Mouse (Mus musculus) embryonic facial prominence, embryonic 11.5 days (tissue): ENCODE results near the gene Hip1r. TPM values are rescaled to one million over a fixed set of nuclear protein-coding genes. Genes with fewer than 3 reads are reported as not detected.

Experiments
- ATAC-seq: fragments of 200-750 bp; cut with Nextera tagmentation; replicated peaks from 2 replicates; pipeline ENCODE4 v1.8.0; 2017; ENCODE audit warnings: low read depth; ENCODE audit not compliant: insufficient number of reproducible peaks, low FRiP score, low TSS enrichment
- DNase-seq: peaks from one replicate; pipeline ENCODE4 v3.0.0-alpha.2; 2015; ENCODE audit warnings: low spot score
- H3K27ac ChIP-seq: fragments of 300-500 bp; sonication (generic); replicated peaks from 2 replicates; pipeline ENCODE4 v1.5.1; 2014; ENCODE audit warnings: mild to moderate bottlenecking, low read depth, low read length, control low read depth
- H3K27me3 ChIP-seq: fragments of 300-500 bp; sonication (generic); 2 replicates; pipeline ENCODE4 v1.6.1; 2014; ENCODE audit warnings: mild to moderate bottlenecking, low read length, moderate library complexity, mixed read lengths; ENCODE audit not compliant: control insufficient read depth, insufficient read depth
- H3K36me3 ChIP-seq: fragments of 300-500 bp; sonication (generic); replicated peaks from 2 replicates; pipeline ENCODE4 v1.6.1; 2014; ENCODE audit warnings: low read depth, mild to moderate bottlenecking, low read length, moderate library complexity, mixed read lengths; ENCODE audit not compliant: control insufficient read depth, insufficient read depth
- H3K4me1 ChIP-seq: fragments of 300-500 bp; sonication (generic); 2 replicates; pipeline ENCODE4 v1.6.1; 2014; ENCODE audit warnings: low read length, mixed read lengths; ENCODE audit not compliant: control insufficient read depth, insufficient read depth
- H3K4me2 ChIP-seq: fragments of 300-500 bp; sonication (generic); 2 replicates; pipeline ENCODE4 v1.6.1; 2014; ENCODE audit warnings: low read depth, mild to moderate bottlenecking, control low read depth, low read length, moderate library complexity
- H3K4me3 ChIP-seq: fragments of 300-500 bp; sonication (generic); 2 replicates; pipeline ENCODE4 v1.5.1; 2014; ENCODE audit warnings: low read depth, low read length, control low read depth
- H3K9ac ChIP-seq: fragments of 300-500 bp; sonication (generic); replicated peaks from 2 replicates; pipeline ENCODE4 v1.6.1; 2014; ENCODE audit warnings: mild to moderate bottlenecking, control low read depth, low read length
- H3K9me3 ChIP-seq: fragments of 300-500 bp; sonication (generic); replicated peaks from 2 replicates; pipeline ENCODE4 v1.6.1; 2016; ENCODE audit warnings: mild to moderate bottlenecking, low read length, inconsistent platforms, mixed read lengths; ENCODE audit not compliant: control insufficient read depth
- WGBS: fragments of 180-500 bp; shearing (Covaris S2); extraction: QIAGEN DNeasy Blood & Tissue Kit; methylation state at CpG from one replicate; pipeline ENCODE4 v1.1.7; 2014; 5-methylcytosine and 5-hydroxymethylcytosine counted together
- polyA plus RNA-seq: library from polyadenylated mRNA; unstranded; fragments of >200 nt; fragmentation: Nextera tagmentation; extraction: Ambion mirVana; gene quantifications from 2 replicates; pipeline ENCODE4 v1.2.1, GENCODE M21; 2014

The Hip1r gene
- polyA plus RNA-seq, 1 experiment from 2014 or later = 3.0 TPM

- Histone ChIP-seq H3K4me2 (no peak overlapping the region), H3K4me1 (peaks cover 2% of the 10 kb centered on the region), H3K27ac (no peak overlapping the region), H3K27me3 (no peaks in the 10 kb centered on the region), H3K9ac (no peak overlapping the region), H3K36me3 (peaks cover 12% of the 10 kb centered on the region), H3K9me3 (no peaks in the 10 kb centered on the region), H3K4me3 (no peak overlapping the region)
- ATAC-seq (no peak), DNase-seq (no peak)
- 91% methylated on average over 17 of the region's 17 CpGs for WGBS
These were observed 33.6 kb downstream of the Hip1r start for GRCm38 (mm10) chr5:124006891-124007491.

- peaks cover 3% of the 10 kb centered on the region for H3K4me1 ChIP-seq
- H3K9ac ChIP-seq = no peak overlapping the region
- peak overlapping the region; percentile 59; the same call in 1 of the 2 replicates for H3K27ac ChIP-seq
- H3K27me3 ChIP-seq = no peaks in the 10 kb centered on the region
- ATAC-seq = no peak
- DNase-seq = no peak
- H3K36me3 ChIP-seq = peaks cover 6% of the 10 kb centered on the region
- H3K9me3 ChIP-seq = no peaks in the 10 kb centered on the region
- WGBS = 92% methylated on average over 8 of the region's 8 CpGs
- H3K4me3 ChIP-seq = no peak overlapping the region
- H3K4me2 ChIP-seq = no peak overlapping the region
These were observed 36.6 kb downstream of the Hip1r start for GRCm38 (mm10) chr5:124010077-124010476.

- Histone ChIP-seq H3K27me3 (no peaks in the 10 kb centered on the region), H3K9ac (peak overlapping the region; percentile 28), H3K4me3 (no peak overlapping the region), H3K9me3 (no peaks in the 10 kb centered on the region), H3K4me2 (peak overlapping the region; percentile 10; the same call in 1 of the 2 replicates), H3K27ac (peak overlapping the region; percentile 59), H3K4me1 (peaks cover 3% of the 10 kb centered on the region), H3K36me3 (peaks cover 3% of the 10 kb centered on the region)
- 16% methylated on average over 18 of the region's 19 CpGs for WGBS
- ATAC-seq (peak; percentile 46), DNase-seq (peak; percentile 60)
These were observed 37.7 kb downstream of the Hip1r start for GRCm38 (mm10) chr5:124010910-124011655.

- H3K4me2 ChIP-seq = no peak overlapping the region
- peaks cover 3% of the 10 kb centered on the region for H3K36me3 ChIP-seq
- peaks cover 3% of the 10 kb centered on the region for H3K4me1 ChIP-seq
- no peak for DNase-seq
- H3K4me3 ChIP-seq = no peak overlapping the region
- no peaks in the 10 kb centered on the region for H3K9me3 ChIP-seq
- ATAC-seq = no peak
- no peaks in the 10 kb centered on the region for H3K27me3 ChIP-seq
- H3K27ac ChIP-seq = peak overlapping the region; percentile 43; the same call in 1 of the 2 replicates
- peak overlapping the region; percentile 18 for H3K9ac ChIP-seq
- 32% methylated on average over 8 of the region's 8 CpGs for WGBS
These were observed 38.5 kb downstream of the Hip1r start for GRCm38 (mm10) chr5:124011927-124012326.

- WGBS = 86% methylated on average over 10 of the region's 10 CpGs
- Histone ChIP-seq H3K27ac (no peak overlapping the region), H3K4me2 (no peak overlapping the region), H3K27me3 (no peaks in the 10 kb centered on the region), H3K4me1 (peaks cover 3% of the 10 kb centered on the region), H3K9ac (no peak overlapping the region), H3K9me3 (no peaks in the 10 kb centered on the region), H3K36me3 (peaks cover 3% of the 10 kb centered on the region), H3K4me3 (no peak overlapping the region)
- DNase-seq (no peak), ATAC-seq (no peak)
These were observed 39.5 kb downstream of the Hip1r start for GRCm38 (mm10) chr5:124012885-124013284.

GRCm38 (mm10) chr5:124013747-124014146 lies 40.3 kb downstream of the Hip1r start:
- no peak overlapping the region for H3K4me2 ChIP-seq
- H3K4me1 ChIP-seq = peaks cover 3% of the 10 kb centered on the region
- no peaks in the 10 kb centered on the region for H3K27me3 ChIP-seq
- no peak overlapping the region for H3K27ac ChIP-seq
- peaks cover 3% of the 10 kb centered on the region for H3K36me3 ChIP-seq
- H3K9me3 ChIP-seq = no peaks in the 10 kb centered on the region
- DNase-seq (no peak), ATAC-seq (no peak)
- no peak overlapping the region for H3K9ac ChIP-seq
- no peak overlapping the region for H3K4me3 ChIP-seq
- WGBS = 81% methylated on average over 16 of the region's 16 CpGs

- Histone ChIP-seq H3K27me3 (no peaks in the 10 kb centered on the region), H3K27ac (no peak overlapping the region), H3K4me1 (peaks cover 3% of the 10 kb centered on the region), H3K9me3 (no peaks in the 10 kb centered on the region), H3K36me3 (peaks cover 3% of the 10 kb centered on the region), H3K4me3 (no peak overlapping the region), H3K9ac (no peak overlapping the region), H3K4me2 (no peak overlapping the region)
- ATAC-seq = no peak
- DNase-seq = no peak
- WGBS = 81% methylated on average over 3 of the region's 3 CpGs
These were observed 40.8 kb downstream of the Hip1r start for GRCm38 (mm10) chr5:124014180-124014579.

GRCm38 (mm10) chr5:124014791-124015251 lies 41.4 kb downstream of the Hip1r start:
- Histone ChIP-seq H3K9me3 (no peaks in the 10 kb centered on the region), H3K4me3 (no peak overlapping the region), H3K4me1 (peaks cover 3% of the 10 kb centered on the region), H3K9ac (no peak overlapping the region), H3K36me3 (no peaks in the 10 kb centered on the region; the same call in none of the 2 replicates), H3K4me2 (no peak overlapping the region), H3K27me3 (no peaks in the 10 kb centered on the region), H3K27ac (no peak overlapping the region)
- WGBS = 25% methylated on average over 11 of the region's 11 CpGs
- no peak for ATAC-seq
- DNase-seq = no peak
